8 mouse cellular contexts compared by ENCODE assay signal in the genomic region with DNA sequence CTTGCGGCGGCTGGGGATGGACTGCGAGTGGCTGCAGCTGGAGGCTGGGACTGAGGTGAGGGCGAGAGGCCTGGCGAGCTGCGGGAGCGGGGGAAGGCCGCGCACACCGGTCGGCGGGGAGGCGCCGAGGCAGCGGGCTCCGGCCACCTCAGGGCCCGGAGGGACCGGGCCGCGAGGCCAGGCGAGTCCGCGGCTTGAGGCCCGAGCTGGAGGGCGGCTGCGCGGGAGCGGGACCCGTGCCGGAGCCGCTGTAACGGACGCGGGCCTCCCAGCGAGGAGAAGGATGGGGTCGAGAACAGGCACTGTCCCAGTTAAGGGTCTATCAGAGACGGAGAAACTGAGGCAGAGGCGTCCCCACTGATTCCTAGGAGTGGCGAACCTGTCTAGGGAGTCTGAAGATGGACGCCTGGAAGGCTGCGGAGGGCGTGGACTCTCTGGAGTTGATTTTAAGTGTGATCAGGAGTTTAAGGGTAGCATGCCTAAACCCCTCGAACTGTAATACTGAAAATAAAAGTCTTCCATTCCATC. TPM values are rescaled to one million over a fixed set of nuclear protein-coding genes. Genes with fewer than 3 reads are reported as not detected.
A peak's percentile ranks its signal among the peaks of the same experiment; 100 is the strongest.
DNase-seq lines count a peak whose midpoint lies in the region; ATAC-seq and TF ChIP-seq lines count a peak whose summit lies in the region.

No protein-coding gene starts in this region.

- no peaks in the 10 kb centered on the region for H3K27me3 ChIP-seq in lung, postnatal 0 days (replicated peaks; ENCODE audit: insufficient read depth, low read length)
- H3K27me3 ChIP-seq in hindbrain, embryonic 12.5 days = 0 out of 2 replicates have a peak, but pooled peaks cover 3% of the 10 kb centered on the region
- no peaks in the 10 kb centered on the region for H3K27me3 ChIP-seq in midbrain, embryonic 10.5 days (ENCODE audit: low read depth, poor library complexity, severe bottlenecking)

- H3K9ac ChIP-seq in lung, postnatal 0 days (replicated peaks; ENCODE audit: low read depth) = peak overlapping the region; percentile 95
- peak overlapping the region; percentile 99 for H3K9ac ChIP-seq in hindbrain, embryonic 12.5 days

- H3K4me1 ChIP-seq in lung, postnatal 0 days (ENCODE audit: insufficient read depth, low read depth, low read length) = peaks cover 14% of the 10 kb centered on the region; the same call in 1 of the 2 replicates
- peaks cover 32% of the 10 kb centered on the region for H3K4me1 ChIP-seq in hindbrain, embryonic 12.5 days
- peaks cover 26% of the 10 kb centered on the region for H3K4me1 ChIP-seq in midbrain, embryonic 10.5 days

- H3K27ac ChIP-seq in lung, postnatal 0 days (ENCODE audit: low read length) = peak overlapping the region; percentile 97
- H3K27ac ChIP-seq in hindbrain, embryonic 12.5 days = peak overlapping the region; percentile 96
- H3K27ac ChIP-seq in midbrain, embryonic 10.5 days (replicated peaks) = peak overlapping the region; percentile 96

- ATAC-seq in lung, postnatal 0 days = peak; percentile 67
- peak; percentile 74 for ATAC-seq in hindbrain, embryonic 12.5 days (ENCODE audit: low FRiP score)
- ATAC-seq in megakaryocyte-erythroid progenitor cell, adult 5-6 weeks (replicated peaks; ENCODE audit: low FRiP score, low TSS enrichment, poor library complexity, severe bottlenecking) = no peak

- 0% methylated on average over 42 of the region's 43 CpGs for WGBS in lung, postnatal 0 days
- under 1% methylated on average over 42 of the region's 43 CpGs for WGBS in hindbrain, embryonic 12.5 days
- under 1% methylated on average over 43 of the region's 43 CpGs for WGBS in midbrain, embryonic 10.5 days

- no peaks in the 10 kb centered on the region for H3K9me3 ChIP-seq in lung, postnatal 0 days (ENCODE audit: low read length)
- no peaks in the 10 kb centered on the region for H3K9me3 ChIP-seq in hindbrain, embryonic 12.5 days (replicated peaks)
- no peaks in the 10 kb centered on the region for H3K9me3 ChIP-seq in midbrain, embryonic 10.5 days (replicated peaks)

- peak overlapping the region; percentile 99 for H3K4me3 ChIP-seq in lung, postnatal 0 days (ENCODE audit: low read depth, low read length)
- peak overlapping the region; percentile 98 for H3K4me3 ChIP-seq in hindbrain, embryonic 12.5 days
- H3K4me3 ChIP-seq in midbrain, embryonic 10.5 days = peak overlapping the region; percentile 94

- TF ChIP-seq EP300 in lung, postnatal 0 days (IDR thresholded peaks at IDR 0.05) = no peak

- H3K4me2 ChIP-seq in lung, postnatal 0 days (replicated peaks; ENCODE audit: low read depth, low read length) = peak overlapping the region; percentile 85
- peak overlapping the region; percentile 68 for H3K4me2 ChIP-seq in hindbrain, embryonic 12.5 days (replicated peaks)

- H3K36me3 ChIP-seq in lung, postnatal 0 days (ENCODE audit: insufficient read depth, low read length) = no peaks in the 10 kb centered on the region
- H3K36me3 ChIP-seq in hindbrain, embryonic 12.5 days = peaks cover 17% of the 10 kb centered on the region
- H3K36me3 ChIP-seq in midbrain, embryonic 10.5 days = peaks cover 31% of the 10 kb centered on the region

- TF ChIP-seq CTCF in lung, postnatal 0 days (IDR thresholded peaks at IDR 0.05) = no peak

- DNase-seq in lung, postnatal 0 days (ENCODE audit: low spot score) = peak; percentile 51
- DNase-seq in lung, postnatal 14 days = no peak
- peak; percentile 29 for DNase-seq in c-Kit-positive CD71-positive TER-119-positive erythroid progenitor cells, embryonic 14.5 days (ENCODE audit: low spot score)
- no peak for DNase-seq in midbrain, embryonic 10.5 days (ENCODE audit: low spot score)
- no peak for DNase-seq in ovary, adult 18-20 months (ENCODE audit: low spot score)
- no peak for DNase-seq in ovary, postnatal 10 days (ENCODE audit: low spot score)

RNA-seq across cellular contexts. Expression of a gene that starts 0.4 kb away (rescaled TPM):
- 0.99 and 1.6 TPM in 2 replicates for polyA plus RNA-seq in lung, postnatal 0 days (2015; fragmentation: Nextera tagmentation; extraction: Ambion mirVana)
- polyA plus RNA-seq in hindbrain, embryonic 12.5 days (2016; fragmentation: Nextera tagmentation; extraction: Ambion mirVana) = 3.7 and 4.1 TPM in 2 replicates
- 2.4 and 3.0 TPM in 2 replicates for polyA plus RNA-seq in midbrain, embryonic 10.5 days (2016; fragmentation: Nextera tagmentation; extraction: Ambion mirVana)
- total RNA-seq in megakaryocyte-erythroid progenitor cell, adult 5-6 weeks (2014; fragmentation: Nextera tagmentation) = 5.9 and 8.2 TPM in 2 replicates
- total RNA-seq in megakaryocyte-erythroid progenitor cell, adult 5-6 weeks (2017) = 4.0 and 8.2 TPM in 2 replicates

RNA-seq across cellular contexts. Expression of a gene that starts 0.5 kb away (rescaled TPM):
- 43.3 and 43.7 TPM in 2 replicates for polyA plus RNA-seq in lung, postnatal 0 days (2015; fragmentation: Nextera tagmentation; extraction: Ambion mirVana)
- 100 and 105 TPM in 2 replicates for polyA plus RNA-seq in hindbrain, embryonic 12.5 days (2016; fragmentation: Nextera tagmentation; extraction: Ambion mirVana)
- polyA plus RNA-seq in midbrain, embryonic 10.5 days (2016; fragmentation: Nextera tagmentation; extraction: Ambion mirVana) = 113 and 116 TPM in 2 replicates
- 61.3 and 82.3 TPM in 2 replicates for total RNA-seq in megakaryocyte-erythroid progenitor cell, adult 5-6 weeks (2014; fragmentation: Nextera tagmentation)
- 76.0 and 122 TPM in 2 replicates for total RNA-seq in megakaryocyte-erythroid progenitor cell, adult 5-6 weeks (2017)

RNA-seq across cellular contexts. Expression of a gene that starts 45.3 kb away (rescaled TPM):
- polyA plus RNA-seq in lung, postnatal 0 days (2015; fragmentation: Nextera tagmentation; extraction: Ambion mirVana) = 79.6 and 82.3 TPM in 2 replicates
- polyA plus RNA-seq in hindbrain, embryonic 12.5 days (2016; fragmentation: Nextera tagmentation; extraction: Ambion mirVana) = 141 and 170 TPM in 2 replicates
- 126 and 137 TPM in 2 replicates for polyA plus RNA-seq in midbrain, embryonic 10.5 days (2016; fragmentation: Nextera tagmentation; extraction: Ambion mirVana)
- total RNA-seq in megakaryocyte-erythroid progenitor cell, adult 5-6 weeks (2014; fragmentation: Nextera tagmentation) = 44.7 and 73.5 TPM in 2 replicates
- total RNA-seq in megakaryocyte-erythroid progenitor cell, adult 5-6 weeks (2017) = 135 and 166 TPM in 2 replicates

Comparison
In these comparisons a context has a peak if more than half of its experiments do, and no peak if none do; other contexts are left out.
1. DNase-seq: peak in lung, postnatal 0 days (single experiment) and c-Kit-positive CD71-positive TER-119-positive erythroid progenitor cells, embryonic 14.5 days (single experiment); none in lung, postnatal 14 days (single experiment), midbrain, embryonic 10.5 days (single experiment), ovary, adult 18-20 months (single experiment) and ovary, postnatal 10 days (single experiment).
2. Peak in every context shown above with its lines, with median percentiles within 50 percentile points of each other: H3K27ac ChIP-seq and H3K4me3 ChIP-seq.